Mouse (Mus musculus): ENCODE data around the gene Supt7l.

DNA sequence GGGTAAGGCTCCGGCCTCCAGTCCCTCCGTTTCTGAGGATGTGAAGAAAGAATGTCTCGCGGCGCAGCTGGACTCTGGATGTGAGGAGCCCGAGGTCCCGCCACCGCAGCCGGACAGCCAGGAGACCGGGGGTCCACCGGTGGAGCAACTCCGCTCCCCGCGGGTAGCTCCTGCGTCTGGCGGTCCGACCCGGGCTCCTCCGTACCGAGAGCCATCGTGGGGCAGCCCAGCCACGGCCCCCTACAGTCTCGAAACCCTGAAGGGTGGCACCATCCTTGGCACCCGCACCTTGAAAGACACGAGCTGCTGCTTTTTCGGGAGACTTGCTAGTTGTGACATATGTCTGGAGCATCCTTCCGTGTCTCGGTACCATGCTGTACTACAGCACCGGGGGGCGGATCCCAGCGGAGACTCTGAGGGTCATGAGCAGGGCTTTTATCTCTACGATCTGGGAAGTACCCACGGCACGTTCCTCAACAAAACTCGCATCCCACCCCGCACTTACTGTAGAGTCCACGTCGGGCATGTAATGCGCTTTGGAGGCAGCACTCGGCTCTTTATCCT lies 408 bp downstream of the Supt7l start:
- TF ChIP-seq CTCF (IDR thresholded peaks at IDR 0.05; ENCODE audit: borderline replicate concordance, extremely low read depth, insufficient read depth, insufficient read length) (no peak), POLR2A (IDR thresholded peaks at IDR 0.05; ENCODE audit: borderline replicate concordance, extremely low read depth, insufficient read depth, insufficient read length, poor library complexity, severe bottlenecking) (no peak)
